Mouse (Mus musculus) liver, adult 2 months (tissue): ENCODE measurements at regions not wholly inside any gene's neighbourhood (a gene's known extent, or its start where the extent isn't known, plus 50 kb on each side); places are given as distances from the start of the nearest gene placed in this dataset.

Experiments
- CTCF ChIP-seq: fragments of 200-500 bp; IDR thresholded peaks from 2 replicates; pipeline ENCODE4 v1.5.1; 2011; ENCODE audit warnings: low read depth, low read length, control low read depth
- POLR2A ChIP-seq: fragments of 200-500 bp; IDR thresholded peaks from 2 replicates; pipeline ENCODE4 v1.6.1; 2011; ENCODE audit warnings: low read length, control low read depth; ENCODE audit not compliant: insufficient read depth; ENCODE audit errors: extremely low read depth

- TF ChIP-seq POLR2A (no peak), CTCF (no peak)
Measured at GRCm38 (mm10) chr2:114898812-114899211, 244.0 kb upstream of the Dph6 start.
